Mouse (Mus musculus): Measurements from ENCODE around the gene Tmtc1. TPM values are rescaled to one million over a fixed set of nuclear protein-coding genes. Genes with fewer than 3 reads are reported as not detected.

Gene Tmtc1
- polyA plus RNA-seq, 1 experiment from 2014 or later: 0.09 TPM

GRCm38 (mm10) chr6:148395272-148395671, 48.9 kb downstream of the Tmtc1 start:
- no peaks in the 10 kb centered on the region for H3K27me3 ChIP-seq
- H3K9me3 ChIP-seq (replicated peaks): no peaks in the 10 kb centered on the region
- H3K4me1 ChIP-seq (replicated peaks): no peaks in the 10 kb centered on the region
- no peak overlapping the region for H3K27ac ChIP-seq (replicated peaks)
- no peaks in the 10 kb centered on the region for H3K36me3 ChIP-seq (replicated peaks)
- H3K9ac ChIP-seq: no peak overlapping the region
- H3K4me2 ChIP-seq: no peak overlapping the region
- ATAC-seq (ENCODE audit: insufficient read depth): no peak
- 62% methylated on average over 3 of the region's 3 CpGs for WGBS (ENCODE audit: insufficient replicate concordance)
- no peak overlapping the region for H3K4me3 ChIP-seq (replicated peaks)

GRCm38 (mm10) chr6:148394294-148394693, 49.9 kb downstream of the Tmtc1 start:
- Histone ChIP-seq H3K9me3 (replicated peaks) (no peaks in the 10 kb centered on the region), H3K4me1 (replicated peaks) (no peaks in the 10 kb centered on the region), H3K27me3 (no peaks in the 10 kb centered on the region), H3K27ac (replicated peaks) (no peak overlapping the region), H3K4me2 (no peak overlapping the region), H3K4me3 (replicated peaks) (no peak overlapping the region), H3K36me3 (replicated peaks) (no peaks in the 10 kb centered on the region), H3K9ac (no peak overlapping the region)
- no peak for ATAC-seq (ENCODE audit: insufficient read depth)
- WGBS (ENCODE audit: insufficient replicate concordance): 66% methylated on average over 3 of the region's 3 CpGs

DNA sequence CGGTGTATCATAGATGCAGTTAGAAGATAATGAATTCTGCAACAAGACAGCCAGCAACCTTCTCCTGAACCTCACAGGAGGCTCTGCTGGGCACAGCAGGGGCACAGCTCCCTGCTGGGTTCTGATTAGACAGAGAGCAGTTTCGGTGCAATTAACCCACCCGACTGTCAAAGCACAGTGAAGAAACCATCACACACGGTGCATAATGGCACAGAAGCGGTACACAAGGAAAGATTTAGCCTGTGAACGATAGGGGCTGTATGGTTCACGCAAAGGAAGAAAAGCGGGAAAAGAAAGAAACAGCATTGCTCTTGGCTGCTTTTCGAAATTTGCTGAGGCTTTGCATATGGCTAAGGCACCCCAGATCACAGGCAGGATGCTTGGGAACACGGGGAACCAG, 52.0 kb downstream of the Tmtc1 start:
- no peak overlapping the region for H3K27ac ChIP-seq (replicated peaks)
- H3K4me3 ChIP-seq (replicated peaks): no peak overlapping the region
- WGBS (ENCODE audit: insufficient replicate concordance): 54% methylated on average over 10 of the region's 10 CpGs

GRCm38 (mm10) chr6:148391286-148391685, 52.9 kb downstream of the Tmtc1 start:
- no peaks in the 10 kb centered on the region for H3K4me1 ChIP-seq (replicated peaks)
- no peaks in the 10 kb centered on the region for H3K27me3 ChIP-seq
- H3K4me3 ChIP-seq (replicated peaks): no peak overlapping the region
- H3K9me3 ChIP-seq (replicated peaks): no peaks in the 10 kb centered on the region
- H3K27ac ChIP-seq (replicated peaks): no peak overlapping the region
- H3K9ac ChIP-seq: no peak overlapping the region
- H3K36me3 ChIP-seq (replicated peaks): no peaks in the 10 kb centered on the region
- no peak overlapping the region for H3K4me2 ChIP-seq
- WGBS (ENCODE audit: insufficient replicate concordance): 71% methylated on average over 7 of the region's 7 CpGs
- no peak for ATAC-seq (ENCODE audit: insufficient read depth)

More for the DNA sequence above, 52.0 kb downstream of the Tmtc1 start:
- no peak for ATAC-seq (ENCODE audit: insufficient read depth)
- no peak overlapping the region for H3K4me2 ChIP-seq
- no peaks in the 10 kb centered on the region for H3K9me3 ChIP-seq (replicated peaks)
- no peak overlapping the region for H3K9ac ChIP-seq
- H3K4me1 ChIP-seq (replicated peaks): no peaks in the 10 kb centered on the region
- H3K36me3 ChIP-seq (replicated peaks): no peaks in the 10 kb centered on the region
- no peaks in the 10 kb centered on the region for H3K27me3 ChIP-seq

DNA sequence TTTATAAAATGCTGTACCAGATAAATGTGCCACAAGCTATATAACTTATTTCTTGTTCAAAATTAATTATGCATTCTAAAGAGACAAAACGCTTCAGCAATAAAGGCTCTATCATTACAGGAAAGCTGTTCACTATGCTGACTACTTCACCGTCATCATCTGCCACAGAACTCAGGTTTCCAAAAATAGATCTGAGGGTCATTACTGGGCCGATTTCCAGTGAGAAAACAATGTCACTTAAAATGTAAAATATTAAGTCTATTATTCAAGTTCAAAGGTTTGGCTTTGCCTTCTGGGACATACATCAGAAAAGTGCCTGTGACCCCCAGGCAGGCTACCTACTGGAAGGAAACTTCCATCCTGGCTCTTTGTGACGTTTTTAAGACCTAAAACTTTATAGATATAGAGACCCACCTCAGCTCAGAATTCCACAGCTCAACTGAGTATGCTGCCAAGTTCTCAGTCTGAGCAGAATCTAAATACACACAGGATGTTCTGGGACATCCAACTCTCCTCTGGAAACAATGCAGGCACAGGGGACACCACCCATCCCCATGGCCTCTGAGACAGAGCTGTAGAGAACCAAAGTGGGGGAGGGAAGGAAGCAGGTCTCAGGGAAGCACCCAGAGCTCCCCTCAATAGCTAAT, 53.4 kb downstream of the Tmtc1 start:
- Histone ChIP-seq H3K4me2 (no peak overlapping the region), H3K4me1 (replicated peaks) (no peaks in the 10 kb centered on the region), H3K4me3 (replicated peaks) (no peak overlapping the region), H3K36me3 (replicated peaks) (no peaks in the 10 kb centered on the region), H3K27ac (replicated peaks) (no peak overlapping the region), H3K27me3 (no peaks in the 10 kb centered on the region), H3K9me3 (replicated peaks) (no peaks in the 10 kb centered on the region), H3K9ac (no peak overlapping the region)
- WGBS (ENCODE audit: insufficient replicate concordance): 29% methylated on average over 4 of the region's 4 CpGs
- no peak for ATAC-seq (ENCODE audit: insufficient read depth)

GRCm38 (mm10) chr6:148387990-148388389, 56.2 kb downstream of the Tmtc1 start:
- H3K9me3 ChIP-seq (replicated peaks): no peaks in the 10 kb centered on the region
- no peak overlapping the region for H3K9ac ChIP-seq
- no peak overlapping the region for H3K27ac ChIP-seq (replicated peaks)
- no peaks in the 10 kb centered on the region for H3K27me3 ChIP-seq
- no peak for ATAC-seq (ENCODE audit: insufficient read depth)
- H3K36me3 ChIP-seq (replicated peaks): no peaks in the 10 kb centered on the region
- WGBS (ENCODE audit: insufficient replicate concordance): 50% methylated on average over 1 of the region's 1 CpGs
- H3K4me3 ChIP-seq (replicated peaks): no peak overlapping the region
- H3K4me1 ChIP-seq (replicated peaks): no peaks in the 10 kb centered on the region
- no peak overlapping the region for H3K4me2 ChIP-seq

DNA sequence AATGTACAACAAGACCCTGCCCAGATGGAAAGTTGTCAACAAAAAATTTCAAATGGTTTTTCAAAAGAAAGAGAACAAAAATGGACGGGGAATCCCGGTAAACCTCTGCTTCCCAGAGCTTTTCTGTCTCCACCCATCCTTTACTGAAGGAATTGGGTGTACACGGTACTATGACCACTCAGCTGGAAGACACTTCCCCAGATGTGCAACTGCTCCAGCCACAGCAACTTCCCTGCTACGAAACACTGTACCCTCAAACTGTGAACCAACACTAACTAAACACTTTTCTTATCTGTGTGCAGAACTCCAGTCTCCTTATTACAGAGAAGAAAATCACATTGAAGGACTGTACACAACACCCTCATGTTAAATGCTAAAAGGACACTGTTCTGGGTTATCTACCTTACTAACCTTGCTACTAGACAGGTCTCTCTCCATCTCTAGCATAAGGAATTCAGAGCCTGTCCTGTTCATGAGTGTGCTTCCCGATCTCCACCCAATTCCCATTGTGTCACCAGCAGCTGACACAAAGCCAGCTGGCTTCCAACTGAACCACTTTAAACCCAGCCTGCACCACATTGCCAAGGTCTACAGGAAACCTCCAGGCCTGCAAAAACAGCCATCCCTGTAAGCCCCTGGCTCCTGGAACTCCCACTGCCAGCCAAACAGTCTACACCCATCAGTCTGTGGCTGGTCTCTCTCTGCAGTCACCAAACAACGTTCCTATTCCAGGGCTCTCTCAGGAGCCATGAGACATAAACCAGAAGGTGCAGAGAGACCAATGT, 59.9 kb downstream of the Tmtc1 start:
- H3K4me2 ChIP-seq: no peak overlapping the region
- no peaks in the 10 kb centered on the region for H3K9me3 ChIP-seq (replicated peaks)
- no peaks in the 10 kb centered on the region for H3K27me3 ChIP-seq
- no peak overlapping the region for H3K9ac ChIP-seq
- no peak overlapping the region for H3K4me3 ChIP-seq (replicated peaks)
- WGBS (ENCODE audit: insufficient replicate concordance): 49% methylated on average over 6 of the region's 6 CpGs
- H3K36me3 ChIP-seq (replicated peaks): no peaks in the 10 kb centered on the region
- no peak for ATAC-seq (ENCODE audit: insufficient read depth)
- no peak overlapping the region for H3K27ac ChIP-seq (replicated peaks)
- H3K4me1 ChIP-seq (replicated peaks): no peaks in the 10 kb centered on the region

- no peaks in the 10 kb centered on the region for H3K4me1 ChIP-seq (replicated peaks)
- no peaks in the 10 kb centered on the region for H3K27me3 ChIP-seq
- H3K9me3 ChIP-seq (replicated peaks): no peaks in the 10 kb centered on the region
- no peak overlapping the region for H3K9ac ChIP-seq
- no peaks in the 10 kb centered on the region for H3K36me3 ChIP-seq (replicated peaks)
- ATAC-seq (ENCODE audit: insufficient read depth): no peak
- no peak overlapping the region for H3K27ac ChIP-seq (replicated peaks)
- no peak overlapping the region for H3K4me3 ChIP-seq (replicated peaks)
- WGBS (ENCODE audit: insufficient replicate concordance): 57% methylated on average over 9 of the region's 9 CpGs
- H3K4me2 ChIP-seq: no peak overlapping the region
These were observed 62.9 kb downstream of the Tmtc1 start for GRCm38 (mm10) chr6:148381163-148381782.

DNA sequence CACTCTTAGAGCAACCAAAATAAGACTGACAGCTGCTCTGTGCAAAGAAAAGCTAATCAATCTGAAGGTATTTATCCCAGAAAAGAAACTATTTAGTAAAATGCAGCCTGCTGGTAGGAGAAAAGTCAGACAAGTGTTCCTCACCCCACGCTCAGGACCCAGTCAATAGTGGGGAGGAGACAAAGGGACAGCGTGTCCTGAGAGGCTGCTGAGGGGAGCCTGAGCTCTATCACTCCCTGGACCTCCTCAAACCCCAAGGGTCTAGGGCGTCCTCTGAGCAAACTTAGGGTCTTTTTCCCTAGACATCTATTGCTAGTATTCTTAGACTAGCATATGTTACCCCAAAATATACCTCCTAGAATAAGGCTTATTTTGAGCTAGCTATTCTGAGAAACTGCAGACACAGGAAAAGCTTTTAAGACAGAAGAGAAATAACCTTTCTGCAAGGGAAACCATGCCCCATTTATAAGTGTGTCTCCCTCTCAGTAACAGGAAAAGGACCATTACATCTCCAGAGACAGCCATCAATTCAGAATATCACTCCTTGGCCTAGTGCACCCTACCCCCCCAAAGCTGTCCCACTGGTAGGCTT, 68.5 kb downstream of the Tmtc1 start:
- WGBS (ENCODE audit: insufficient replicate concordance): 59% methylated on average over 3 of the region's 3 CpGs
- H3K9ac ChIP-seq: no peak overlapping the region
- no peak overlapping the region for H3K4me2 ChIP-seq
- no peaks in the 10 kb centered on the region for H3K27me3 ChIP-seq
- no peak overlapping the region for H3K27ac ChIP-seq (replicated peaks)
- no peak overlapping the region for H3K4me3 ChIP-seq (replicated peaks)
- H3K4me1 ChIP-seq (replicated peaks): no peaks in the 10 kb centered on the region
- H3K36me3 ChIP-seq (replicated peaks): no peaks in the 10 kb centered on the region
- ATAC-seq (ENCODE audit: insufficient read depth): no peak
- no peaks in the 10 kb centered on the region for H3K9me3 ChIP-seq (replicated peaks)

DNA sequence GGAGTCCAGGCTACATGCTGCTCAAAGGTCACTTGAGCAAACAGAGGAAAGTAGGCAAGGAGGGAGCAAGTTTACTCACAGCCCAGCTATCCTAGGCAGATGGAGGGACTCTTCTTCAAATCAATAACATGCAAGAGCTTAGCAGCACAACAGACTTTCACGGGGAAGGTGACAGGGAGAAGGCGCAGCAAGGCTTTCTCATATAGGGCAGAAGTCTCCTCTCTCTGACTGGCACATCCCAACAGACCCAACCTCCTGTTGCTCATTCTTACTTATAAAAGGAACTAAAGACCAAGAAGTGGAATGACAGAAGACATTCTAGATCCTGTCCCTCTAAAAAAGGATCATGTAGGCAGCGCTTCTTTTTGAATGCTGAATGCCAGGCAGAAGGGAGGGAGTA, 69.2 kb downstream of the Tmtc1 start:
- 61% methylated on average over 3 of the region's 3 CpGs for WGBS (ENCODE audit: insufficient replicate concordance)
- H3K4me2 ChIP-seq: no peak overlapping the region
- H3K4me1 ChIP-seq (replicated peaks): no peaks in the 10 kb centered on the region
- no peaks in the 10 kb centered on the region for H3K36me3 ChIP-seq (replicated peaks)
- H3K9ac ChIP-seq: no peak overlapping the region
- H3K27ac ChIP-seq (replicated peaks): no peak overlapping the region
- no peaks in the 10 kb centered on the region for H3K27me3 ChIP-seq
- no peak for ATAC-seq (ENCODE audit: insufficient read depth)
- no peaks in the 10 kb centered on the region for H3K9me3 ChIP-seq (replicated peaks)
- H3K4me3 ChIP-seq (replicated peaks): no peak overlapping the region

GRCm38 (mm10) chr6:148373444-148373843, 70.7 kb downstream of the Tmtc1 start:
- Histone ChIP-seq H3K4me3 (replicated peaks) (no peak overlapping the region), H3K27me3 (no peaks in the 10 kb centered on the region), H3K4me2 (no peak overlapping the region), H3K4me1 (replicated peaks) (no peaks in the 10 kb centered on the region), H3K36me3 (replicated peaks) (no peaks in the 10 kb centered on the region), H3K9me3 (replicated peaks) (no peaks in the 10 kb centered on the region), H3K9ac (no peak overlapping the region), H3K27ac (replicated peaks) (no peak overlapping the region)
- ATAC-seq (ENCODE audit: insufficient read depth): no peak
- 51% methylated on average over 2 of the region's 2 CpGs for WGBS (ENCODE audit: insufficient replicate concordance)

Measured in liver, embryonic 15.5 days (tissue).